Mouse (Mus musculus) heart, embryonic 16.5 days (tissue): ENCODE measurements around the gene Dyrk4. TPM values are rescaled to one million over a fixed set of nuclear protein-coding genes. Genes with fewer than 3 reads are reported as not detected.
A peak's percentile ranks its signal among the peaks of the same experiment; 100 is the strongest.

ENCODE experiments used
- ATAC-seq: fragments of 200-750 bp; cut with Nextera tagmentation; replicated peaks from 2 replicates; pipeline ENCODE4 v1.8.0; 2017; ENCODE audit warnings: moderate number of reproducible peaks; ENCODE audit not compliant: insufficient read depth, low FRiP score; ENCODE audit errors: extremely low read depth
- H3K27ac ChIP-seq: fragments of 300-500 bp; sonication (generic); 2 replicates; pipeline ENCODE4 v1.5.1; 2014; ENCODE audit warnings: mild to moderate bottlenecking, low read length, control low read depth, moderate library complexity
- H3K27me3 ChIP-seq: fragments of 300-500 bp; sonication (generic); 2 replicates; pipeline ENCODE4 v1.6.1; 2014; ENCODE audit warnings: low read length, mixed read lengths; ENCODE audit not compliant: control insufficient read depth, insufficient read depth
- H3K36me3 ChIP-seq: fragments of 300-500 bp; sonication (generic); 2 replicates; pipeline ENCODE4 v1.6.1; 2014; ENCODE audit not compliant: control insufficient read depth, insufficient read depth
- H3K4me1 ChIP-seq: fragments of 300-500 bp; sonication (generic); 2 replicates; pipeline ENCODE4 v1.6.1; 2014; ENCODE audit warnings: low read length, mixed read lengths; ENCODE audit not compliant: control insufficient read depth, insufficient read depth
- H3K4me2 ChIP-seq: fragments of 300-500 bp; sonication (generic); 2 replicates; pipeline ENCODE4 v1.6.1; 2014; ENCODE audit warnings: low read depth, mild to moderate bottlenecking, control low read depth, low read length
- H3K4me3 ChIP-seq: fragments of 300-500 bp; sonication (generic); 2 replicates; pipeline ENCODE4 v1.5.1; 2014; ENCODE audit warnings: mild to moderate bottlenecking, control low read depth, low read length
- H3K9ac ChIP-seq: fragments of 300-500 bp; sonication (generic); 2 replicates; pipeline ENCODE4 v1.6.1; 2014; ENCODE audit warnings: low read length, control low read depth
- H3K9me3 ChIP-seq: fragments of 300-500 bp; sonication (generic); replicated peaks from 2 replicates; pipeline ENCODE4 v1.6.1; 2016; ENCODE audit warnings: low read length; ENCODE audit not compliant: control insufficient read depth
- WGBS: fragments of 180-500 bp; shearing (Covaris S2); extraction: QIAGEN DNeasy Blood & Tissue Kit; methylation state at CpG from one replicate; pipeline ENCODE4 v1.1.7; 2014; 5-methylcytosine and 5-hydroxymethylcytosine counted together
- polyA plus RNA-seq: library from polyadenylated mRNA; unstranded; fragments of >200 nt; fragmentation: Nextera tagmentation; extraction: Ambion mirVana; gene quantifications from 2 replicates; pipeline ENCODE4 v1.2.1, GENCODE M21; 2015

The Dyrk4 gene
- 0.39 and 0.59 TPM in 2 replicates for polyA plus RNA-seq

DNA sequence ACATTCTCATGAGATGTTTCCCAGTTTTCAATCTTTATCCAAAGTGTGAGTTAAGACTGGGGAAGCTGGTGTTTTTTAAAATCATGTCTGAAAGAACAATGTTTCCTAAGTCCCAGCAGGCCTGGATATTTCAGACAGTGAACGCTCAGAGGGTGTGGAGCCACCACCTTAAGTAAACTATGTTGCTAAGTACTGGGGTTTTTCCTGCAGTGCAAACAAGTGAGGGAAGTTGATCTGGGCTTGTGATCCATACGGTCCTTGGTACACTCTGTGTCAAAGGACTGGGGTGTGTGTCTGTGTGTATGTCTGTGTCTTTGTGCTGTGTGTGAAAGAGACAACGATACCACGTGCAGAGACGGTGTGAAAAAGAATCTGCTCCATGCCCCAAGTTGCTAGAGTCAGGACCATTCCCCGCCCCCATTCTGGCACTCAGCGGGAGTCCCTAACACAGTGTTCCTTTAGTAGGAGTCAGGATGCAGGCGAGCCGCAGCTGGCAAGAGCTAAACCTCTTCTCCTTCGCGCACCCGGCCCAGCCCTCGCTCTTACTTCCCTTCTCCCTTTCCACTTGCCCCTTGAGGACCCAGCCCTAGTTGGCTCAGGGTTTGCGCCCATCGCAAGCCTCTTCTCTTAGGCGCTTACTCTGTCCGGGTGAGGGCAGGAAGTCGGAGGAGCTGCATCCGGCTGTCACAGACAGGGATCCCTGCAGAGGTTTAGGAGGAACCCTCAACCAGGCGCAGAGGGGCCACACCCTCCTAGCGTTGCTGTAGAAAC is at the start of gene Dyrk4:
Dyrk4 (minus strand) TSS at position 729 of the 771 bp plus-strand sequence.
- peak within 1 kb of the TSS; percentile 62; the same call in 1 of the 2 replicates for H3K9ac ChIP-seq
- peak within 1 kb of the TSS; percentile 63 for H3K4me2 ChIP-seq
- ATAC-seq: no peak; the same call in 1 of the 2 replicates
- H3K4me3 ChIP-seq: peak within 1 kb of the TSS; percentile 38
- no peaks in the 10 kb centered on the region for H3K9me3 ChIP-seq
- no peaks in the 10 kb centered on the region for H3K27me3 ChIP-seq
- no peak within 1 kb of the TSS for H3K27ac ChIP-seq
- no peaks in the 10 kb centered on the region for H3K4me1 ChIP-seq
- WGBS: 9% methylated on average over 21 of the region's 21 CpGs
- H3K36me3 ChIP-seq: peaks cover 33% of the 10 kb centered on the region

DNA sequence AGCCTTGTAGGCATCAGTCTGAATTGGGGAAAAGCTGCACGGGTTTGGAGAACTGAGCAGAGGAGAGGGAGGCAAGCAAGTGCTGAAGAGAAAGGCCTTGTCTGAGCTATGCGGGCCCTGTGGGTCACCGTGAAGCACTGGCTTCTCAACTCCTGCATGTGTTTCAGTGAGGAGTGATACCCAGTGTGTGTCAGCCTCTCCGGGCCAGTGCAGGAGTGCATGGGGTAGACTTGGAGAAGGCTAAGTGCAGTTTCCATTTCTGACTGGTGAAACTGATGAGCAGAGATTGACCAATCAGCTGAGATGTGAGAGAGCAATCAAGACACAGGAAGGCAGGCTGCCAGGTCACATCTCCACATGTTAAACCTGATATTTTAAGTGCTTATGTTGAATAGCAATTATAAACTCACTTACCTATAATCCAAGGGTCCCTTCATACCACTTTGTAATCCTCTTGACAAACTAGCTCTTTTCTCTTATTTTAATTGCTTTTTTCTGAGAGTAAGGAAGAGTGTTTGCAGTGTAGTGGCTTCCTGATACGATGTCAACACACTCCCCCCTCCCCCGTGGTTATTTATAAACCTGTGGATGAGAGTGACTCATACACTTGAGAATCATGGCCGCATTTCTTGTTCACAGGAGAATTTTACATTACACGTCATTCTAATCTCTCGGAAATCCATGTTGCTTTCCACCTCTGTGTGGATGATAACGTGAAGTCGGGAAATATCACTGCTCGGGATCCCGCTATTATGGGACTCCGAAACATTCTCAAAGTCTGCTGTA is 44.8 kb upstream of the Dyrk4 start:
- ATAC-seq: peak; percentile 72
- Histone ChIP-seq H3K9ac (no peak overlapping the region), H3K27ac (peak overlapping the region; percentile 54), H3K9me3 (no peaks in the 10 kb centered on the region), H3K27me3 (no peaks in the 10 kb centered on the region), H3K36me3 (peaks cover 6% of the 10 kb centered on the region), H3K4me2 (peak overlapping the region; percentile 33), H3K4me1 (peaks cover 18% of the 10 kb centered on the region), H3K4me3 (no peak overlapping the region; the same call in 1 of the 2 replicates)
- WGBS: 34% methylated on average over 14 of the region's 14 CpGs

DNA sequence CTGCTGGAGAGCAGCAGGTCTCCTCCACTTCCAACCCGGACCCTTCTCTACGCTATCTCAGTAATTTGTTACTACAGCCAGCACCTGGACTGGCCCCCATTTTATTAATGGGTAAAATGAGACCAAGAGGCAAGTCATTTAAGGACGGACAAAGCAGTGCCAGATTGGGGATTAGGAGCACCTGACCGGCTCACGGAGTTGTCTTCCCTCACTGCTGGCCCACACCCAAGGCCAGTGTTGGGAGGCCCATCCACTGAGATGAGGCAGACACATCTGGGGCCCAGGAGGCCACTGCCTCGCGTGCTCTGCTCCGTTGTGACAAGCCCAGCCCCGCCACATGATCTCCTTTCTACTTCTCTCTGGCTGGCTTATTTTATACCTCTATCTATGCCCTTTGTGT is 41.8 kb upstream of the Dyrk4 start:
- Histone ChIP-seq H3K27me3 (no peaks in the 10 kb centered on the region), H3K27ac (no peak overlapping the region), H3K36me3 (peaks cover 6% of the 10 kb centered on the region), H3K4me3 (no peak overlapping the region), H3K9me3 (no peaks in the 10 kb centered on the region), H3K4me2 (no peak overlapping the region), H3K4me1 (peaks cover 16% of the 10 kb centered on the region), H3K9ac (no peak overlapping the region)
- ATAC-seq: no peak
- WGBS: 63% methylated on average over 9 of the region's 9 CpGs

DNA sequence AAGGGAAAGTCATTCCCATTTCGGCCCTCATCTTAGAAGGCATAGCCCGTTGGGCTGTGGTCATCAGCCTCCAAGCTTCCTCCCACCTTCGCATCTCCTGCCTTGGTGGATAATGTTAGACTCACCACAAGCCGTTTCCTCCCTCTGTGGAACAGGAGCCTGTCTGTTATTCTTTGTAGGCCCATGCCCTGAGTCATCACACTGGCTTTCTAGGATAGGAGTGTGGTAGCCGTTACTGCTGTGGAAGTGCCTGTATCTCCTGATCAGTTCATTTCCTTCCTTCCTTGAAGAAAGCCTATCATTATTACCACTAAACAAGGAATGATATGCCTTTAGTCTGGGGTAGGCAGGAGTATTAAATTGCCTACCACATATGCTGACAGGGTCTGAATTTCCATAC is 41.1 kb upstream of the Dyrk4 start:
- 77% methylated on average over 5 of the region's 5 CpGs for WGBS
- no peak overlapping the region for H3K27ac ChIP-seq

DNA sequence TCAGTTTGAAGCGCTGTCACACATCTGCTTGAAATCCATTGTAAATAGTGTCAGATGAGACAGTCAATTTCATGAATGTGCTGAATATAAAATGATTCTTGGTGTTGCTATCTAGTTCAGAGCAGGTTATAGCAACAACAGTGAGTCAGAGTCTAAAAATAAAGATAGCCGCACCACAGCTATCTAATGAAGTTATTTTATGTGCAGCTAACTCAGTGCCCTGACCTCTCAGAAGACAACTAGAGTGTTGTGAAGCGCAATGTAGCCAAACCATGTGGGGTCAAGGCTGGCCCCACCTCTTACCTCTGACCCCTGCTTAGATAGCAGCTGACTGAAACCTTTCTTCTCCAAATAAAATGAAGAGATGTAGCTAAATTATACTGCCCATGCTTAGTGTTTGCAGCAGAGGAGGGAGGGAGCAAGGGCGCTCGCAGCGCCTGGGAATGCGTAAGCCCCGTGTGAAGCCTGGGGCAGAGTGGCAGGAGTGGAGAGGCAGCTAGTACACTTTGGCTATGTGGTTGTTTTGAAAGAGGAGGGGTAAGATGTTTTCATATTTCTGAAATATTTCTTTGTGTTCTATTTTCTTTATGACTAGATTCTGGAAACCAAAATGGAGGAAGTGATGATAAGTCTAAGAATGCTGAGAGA is 39.9 kb upstream of the Dyrk4 start:
- peak; percentile 85 for ATAC-seq
- H3K27ac ChIP-seq: peak overlapping the region; percentile 72
- H3K4me3 ChIP-seq: no peak overlapping the region
- H3K9me3 ChIP-seq: no peaks in the 10 kb centered on the region
- WGBS: 49% methylated on average over 8 of the region's 8 CpGs
- H3K27me3 ChIP-seq: no peaks in the 10 kb centered on the region
- peaks cover 6% of the 10 kb centered on the region for H3K36me3 ChIP-seq
- H3K4me2 ChIP-seq: no peak overlapping the region
- H3K4me1 ChIP-seq: peaks cover 12% of the 10 kb centered on the region
- H3K9ac ChIP-seq: no peak overlapping the region

More for the DNA sequence above, 41.1 kb upstream of the Dyrk4 start:
- Histone ChIP-seq H3K27me3 (no peaks in the 10 kb centered on the region), H3K9me3 (no peaks in the 10 kb centered on the region), H3K4me3 (no peak overlapping the region), H3K9ac (no peak overlapping the region), H3K4me2 (no peak overlapping the region), H3K4me1 (peaks cover 16% of the 10 kb centered on the region), H3K36me3 (peaks cover 6% of the 10 kb centered on the region)
- ATAC-seq: no peak

DNA sequence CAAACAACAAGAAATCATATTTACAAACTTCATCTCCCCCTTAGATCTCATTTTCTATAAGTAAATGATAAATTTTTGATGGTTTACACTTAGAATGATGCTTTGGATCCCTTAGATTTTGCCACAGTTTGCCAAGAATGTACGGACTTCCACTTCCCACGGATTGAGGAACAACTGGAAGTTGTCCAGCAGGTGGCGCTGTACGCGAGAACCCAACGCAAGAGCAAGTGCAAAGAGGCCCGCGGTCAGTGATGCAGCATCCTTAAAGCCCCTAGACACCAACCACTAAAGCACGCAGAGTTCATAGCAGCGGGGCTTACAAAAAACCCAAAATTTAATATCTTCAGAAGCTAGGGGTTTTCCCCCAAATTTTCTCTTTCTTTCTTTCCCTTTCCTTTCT is 34.1 kb upstream of the Dyrk4 start:
- Histone ChIP-seq H3K27ac (no peak overlapping the region), H3K27me3 (no peaks in the 10 kb centered on the region), H3K9me3 (no peaks in the 10 kb centered on the region), H3K4me3 (no peak overlapping the region), H3K4me2 (no peak overlapping the region), H3K4me1 (no peaks in the 10 kb centered on the region), H3K9ac (no peak overlapping the region), H3K36me3 (peaks cover 10% of the 10 kb centered on the region)
- 9% methylated on average over 10 of the region's 10 CpGs for WGBS
- no peak for ATAC-seq

DNA sequence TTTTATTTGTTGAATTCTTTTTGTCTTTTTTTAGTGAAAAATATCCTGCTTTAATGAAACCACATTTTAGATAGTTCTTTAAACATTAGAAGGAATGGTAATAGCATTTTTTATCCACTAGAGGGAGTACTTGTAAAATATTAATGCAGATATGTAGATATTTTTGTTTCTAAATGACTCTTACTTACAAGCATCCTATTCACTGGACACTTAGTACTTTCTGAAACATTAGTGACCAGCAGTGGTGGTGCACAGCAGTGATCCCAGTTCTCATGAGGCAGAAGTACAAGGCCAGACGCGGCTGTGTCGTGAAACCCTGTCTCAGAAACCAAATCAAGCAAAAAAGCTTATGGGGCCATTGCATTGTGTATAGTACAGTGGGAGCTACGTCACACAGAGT is 26.7 kb upstream of the Dyrk4 start:
- H3K27ac ChIP-seq: no peak overlapping the region
- H3K4me1 ChIP-seq: no peaks in the 10 kb centered on the region
- no peak overlapping the region for H3K4me3 ChIP-seq
- no peaks in the 10 kb centered on the region for H3K27me3 ChIP-seq
- WGBS: 87% methylated on average over 4 of the region's 4 CpGs
- no peak overlapping the region for H3K4me2 ChIP-seq
- ATAC-seq: 0 out of 2 replicates have a peak, but pooled peaks have one; percentile 14
- peaks cover 25% of the 10 kb centered on the region for H3K36me3 ChIP-seq
- no peak overlapping the region for H3K9ac ChIP-seq
- H3K9me3 ChIP-seq: no peaks in the 10 kb centered on the region

DNA sequence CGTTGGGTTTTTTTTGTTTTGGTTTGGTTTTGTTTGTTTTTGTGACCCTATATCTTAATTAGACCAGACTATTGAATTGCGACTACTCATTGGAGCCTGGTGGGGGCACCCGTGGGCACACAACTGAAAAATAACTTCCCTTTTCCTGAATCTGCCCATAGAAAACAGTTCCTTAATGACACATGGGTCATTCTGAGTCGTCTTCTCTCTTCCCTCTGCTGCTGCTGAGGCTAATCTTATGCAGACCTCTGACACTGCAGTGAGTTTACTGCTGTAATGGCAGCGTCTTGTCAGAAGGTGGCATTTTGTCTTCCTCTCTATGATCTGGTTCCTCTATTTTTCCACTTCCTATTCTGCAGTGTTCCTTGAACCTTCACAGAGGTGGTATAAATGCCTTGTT is 18.8 kb upstream of the Dyrk4 start:
- ATAC-seq: no peak
- Histone ChIP-seq H3K36me3 (peaks cover 14% of the 10 kb centered on the region), H3K4me2 (peak overlapping the region; percentile 95), H3K4me3 (peak overlapping the region; percentile 87), H3K27me3 (no peaks in the 10 kb centered on the region), H3K27ac (no peak overlapping the region), H3K9ac (peak overlapping the region; percentile 84), H3K9me3 (no peaks in the 10 kb centered on the region), H3K4me1 (peaks cover 19% of the 10 kb centered on the region)
- 2% methylated on average over 5 of the region's 5 CpGs for WGBS
